Mouse (Mus musculus) hindbrain, embryonic 10.5 days (tissue): ENCODE data around the gene Htr1d. TPM values are rescaled to one million over a fixed set of nuclear protein-coding genes. Genes with fewer than 3 reads are reported as not detected.

Experiments used
- DNase-seq: peaks from one replicate; pipeline ENCODE4 v3.0.0-alpha.2; 2017; ENCODE audit warnings: low spot score
- H3K27ac ChIP-seq: fragments of 300-500 bp; sonication (generic); 2 replicates; pipeline ENCODE4 v1.5.1; 2016; ENCODE audit warnings: mild to moderate bottlenecking, moderate library complexity
- H3K27me3 ChIP-seq: fragments of 300-500 bp; sonication (generic); 2 replicates; pipeline ENCODE4 v1.6.1; 2016; ENCODE audit warnings: mild to moderate bottlenecking; ENCODE audit not compliant: poor library complexity, insufficient read depth, severe bottlenecking
- H3K36me3 ChIP-seq: fragments of 300-500 bp; sonication (generic); 2 replicates; pipeline ENCODE4 v1.6.1; 2016; ENCODE audit warnings: mild to moderate bottlenecking, moderate library complexity
- H3K4me1 ChIP-seq: fragments of 300-500 bp; sonication (generic); replicated peaks from 2 replicates; pipeline ENCODE4 v1.6.1; 2016; ENCODE audit warnings: mild to moderate bottlenecking
- H3K4me3 ChIP-seq: fragments of 300-500 bp; sonication (generic); 2 replicates; pipeline ENCODE4 v1.5.1; 2016; ENCODE audit warnings: mild to moderate bottlenecking, moderate library complexity
- H3K9me3 ChIP-seq: fragments of 300-500 bp; sonication (generic); 2 replicates; pipeline ENCODE4 v1.6.1; 2016; ENCODE audit warnings: mild to moderate bottlenecking, moderate library complexity
- WGBS: fragments of 180-500 bp; shearing (Covaris S2); methylation state at CpG from one replicate; pipeline ENCODE4 v1.1.7; 2016; 5-methylcytosine and 5-hydroxymethylcytosine counted together
- polyA plus RNA-seq: library from polyadenylated mRNA; unstranded; fragments of >200 nt; fragmentation: Nextera tagmentation; extraction: Ambion mirVana; gene quantifications from 2 replicates; pipeline ENCODE4 v1.2.1, GENCODE M21; 2016

The Htr1d gene
- polyA plus RNA-seq, 1 experiment from 2014 or later: 0.18 TPM

DNA sequence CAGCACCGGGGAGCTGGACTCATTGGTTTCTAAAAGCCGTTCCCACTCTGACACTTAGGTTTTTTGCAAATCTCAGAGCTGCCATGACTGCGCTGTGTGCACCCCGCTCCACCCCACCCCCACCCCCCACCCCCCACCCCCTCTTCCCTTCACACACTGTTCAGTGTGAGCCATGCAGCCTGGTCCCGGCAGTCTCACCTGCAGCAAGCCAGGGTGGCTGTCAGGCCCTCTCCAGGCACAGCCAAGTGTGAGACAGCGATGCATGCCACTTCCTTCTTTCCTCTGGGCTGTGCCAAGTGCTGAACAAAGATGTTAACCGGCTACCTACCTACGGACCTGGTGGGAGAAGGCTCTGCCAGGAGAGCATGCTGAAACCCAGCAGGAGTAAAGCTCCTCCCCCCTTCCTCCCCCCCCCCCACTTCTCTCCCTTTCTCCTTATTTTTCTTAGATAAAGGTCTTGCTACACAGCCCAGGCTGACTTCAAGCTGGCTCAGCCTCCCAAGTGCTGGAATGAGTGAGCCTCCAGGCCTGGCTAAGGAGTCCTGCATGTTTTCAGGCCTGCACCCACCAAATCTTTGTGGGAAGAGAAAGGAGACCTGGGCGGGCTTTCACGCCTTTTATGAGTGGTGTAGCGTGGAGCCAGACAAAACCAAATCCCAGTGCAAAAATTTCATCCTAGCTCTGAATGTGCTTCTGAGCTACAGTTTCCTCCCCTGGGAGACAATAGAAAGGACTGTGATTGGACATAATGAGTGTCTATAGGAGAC lies 7.5 kb downstream of the Htr1d start:
- no peaks in the 10 kb centered on the region for H3K36me3 ChIP-seq
- DNase-seq: no peak
- peak overlapping the region; percentile 76 for H3K27ac ChIP-seq
- no peaks in the 10 kb centered on the region for H3K9me3 ChIP-seq
- peak overlapping the region; percentile 16; the same call in 1 of the 2 replicates for H3K4me3 ChIP-seq
- 35% methylated on average over 11 of the region's 11 CpGs for WGBS
- peaks cover 45% of the 10 kb centered on the region for H3K27me3 ChIP-seq
- peaks cover 22% of the 10 kb centered on the region for H3K4me1 ChIP-seq

GRCm38 (mm10) chr4:136431376-136431693 lies 8.0 kb downstream of the Htr1d start:
- Histone ChIP-seq H3K27ac (peak overlapping the region; percentile 76; the same call in 1 of the 2 replicates), H3K4me1 (peaks cover 26% of the 10 kb centered on the region), H3K36me3 (no peaks in the 10 kb centered on the region), H3K4me3 (0 out of 2 replicates have a peak overlapping the region, but pooled peaks have one; percentile 16), H3K27me3 (peaks cover 39% of the 10 kb centered on the region), H3K9me3 (no peaks in the 10 kb centered on the region)
- DNase-seq: peak; percentile 79
- 0% methylated on average over 3 of the region's 3 CpGs for WGBS

DNA sequence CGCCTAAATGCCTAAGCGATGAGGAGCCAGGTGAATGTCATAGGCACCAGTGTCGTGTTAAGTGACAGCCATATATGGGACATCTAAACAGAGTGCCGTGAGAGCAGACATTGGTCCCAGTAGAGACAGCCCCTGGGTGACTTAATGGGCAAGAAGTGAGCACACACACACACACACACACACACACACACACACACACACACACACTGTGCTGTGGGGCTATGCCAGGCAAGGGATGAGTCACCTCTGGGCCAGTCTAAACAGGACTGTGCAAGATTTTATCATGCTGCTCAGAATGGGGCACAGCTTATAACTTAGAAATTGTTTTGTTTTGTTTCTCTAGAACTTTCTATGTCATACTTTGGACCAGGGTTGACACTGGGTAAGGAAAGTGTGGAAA lies 10.7 kb downstream of the Htr1d start:
- Histone ChIP-seq H3K4me3 (no peak overlapping the region), H3K4me1 (peaks cover 37% of the 10 kb centered on the region), H3K9me3 (no peaks in the 10 kb centered on the region), H3K36me3 (no peaks in the 10 kb centered on the region), H3K27me3 (peaks cover 19% of the 10 kb centered on the region), H3K27ac (no peak overlapping the region)
- no peak for DNase-seq
- 90% methylated on average over 4 of the region's 4 CpGs for WGBS

- H3K27ac ChIP-seq: no peak overlapping the region
- no peaks in the 10 kb centered on the region for H3K9me3 ChIP-seq
- H3K36me3 ChIP-seq: no peaks in the 10 kb centered on the region
- DNase-seq: no peak
- H3K4me3 ChIP-seq: no peak overlapping the region
- peaks cover 15% of the 10 kb centered on the region for H3K4me1 ChIP-seq
- H3K27me3 ChIP-seq: no peaks in the 10 kb centered on the region
- 70% methylated on average over 4 of the region's 4 CpGs for WGBS
These were observed 15.8 kb downstream of the Htr1d start for GRCm38 (mm10) chr4:136439106-136439505.

DNA sequence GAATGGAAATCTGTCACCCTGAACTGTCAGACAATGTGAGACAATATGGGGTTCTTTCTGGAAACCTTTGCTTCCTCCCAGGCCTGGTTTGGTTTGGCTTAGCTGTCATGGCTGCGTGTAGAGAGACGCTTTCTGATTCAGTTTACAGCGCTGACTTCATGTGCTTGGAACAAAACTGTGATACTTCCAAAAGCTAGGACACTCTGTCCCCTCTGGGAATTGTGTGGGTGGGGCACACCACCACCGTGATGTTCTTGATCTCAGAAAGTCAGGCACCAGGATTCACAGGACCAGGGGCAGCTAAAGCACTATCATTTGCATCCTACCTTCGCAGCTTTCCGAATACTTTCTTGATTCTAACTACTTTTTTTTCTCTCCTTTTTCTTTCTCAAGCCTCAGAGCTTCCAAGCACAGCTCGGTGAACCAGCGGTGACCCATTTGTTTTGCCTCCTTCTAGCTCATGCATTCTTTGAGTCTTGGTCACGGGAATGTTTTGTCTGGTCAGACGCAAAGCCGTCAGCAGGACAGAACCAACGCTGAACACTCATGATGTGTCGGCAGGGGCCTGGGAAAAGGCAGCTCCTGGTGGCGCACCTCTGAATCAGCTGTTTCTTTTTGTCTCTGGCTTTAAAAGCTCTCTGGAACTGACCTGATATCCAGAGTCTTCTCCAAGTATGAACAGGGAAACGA lies 18.2 kb downstream of the Htr1d start:
- Histone ChIP-seq H3K36me3 (no peaks in the 10 kb centered on the region), H3K4me1 (peaks cover 9% of the 10 kb centered on the region), H3K27ac (no peak overlapping the region), H3K9me3 (no peaks in the 10 kb centered on the region), H3K4me3 (no peak overlapping the region), H3K27me3 (no peaks in the 10 kb centered on the region)
- 69% methylated on average over 15 of the region's 15 CpGs for WGBS
- no peak for DNase-seq

GRCm38 (mm10) chr4:136444561-136444960 lies 21.2 kb downstream of the Htr1d start:
- Histone ChIP-seq H3K9me3 (no peaks in the 10 kb centered on the region), H3K27me3 (no peaks in the 10 kb centered on the region), H3K36me3 (no peaks in the 10 kb centered on the region), H3K4me3 (no peak overlapping the region), H3K4me1 (no peaks in the 10 kb centered on the region; the same call in 1 of the 2 replicates), H3K27ac (no peak overlapping the region)
- no peak for DNase-seq
- WGBS: 78% methylated on average over 4 of the region's 4 CpGs

DNA sequence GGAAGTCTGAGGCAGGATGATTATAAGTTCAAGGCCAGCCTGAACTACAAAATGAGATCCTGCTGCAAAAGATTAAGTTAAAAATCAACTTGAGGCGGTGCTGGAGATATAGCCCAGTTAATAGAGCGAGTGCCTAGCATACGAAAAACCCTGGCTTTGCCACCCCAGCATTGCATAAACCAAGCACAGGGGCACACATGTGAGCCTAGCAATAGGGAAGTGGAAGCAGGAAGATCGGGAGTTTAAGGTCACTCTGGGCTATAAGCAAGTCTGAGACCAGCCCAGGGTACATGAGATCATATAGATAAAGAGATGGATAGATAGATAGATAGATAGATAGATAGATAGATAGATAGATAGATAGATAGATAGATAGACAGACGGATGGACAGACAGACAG lies 26.5 kb downstream of the Htr1d start:
- H3K27me3 ChIP-seq: no peaks in the 10 kb centered on the region
- no peak overlapping the region for H3K4me3 ChIP-seq
- H3K27ac ChIP-seq: no peak overlapping the region
- H3K9me3 ChIP-seq: no peaks in the 10 kb centered on the region
- 89% methylated on average over 5 of the region's 5 CpGs for WGBS
- H3K4me1 ChIP-seq: peaks cover 10% of the 10 kb centered on the region
- no peak for DNase-seq
- no peaks in the 10 kb centered on the region for H3K36me3 ChIP-seq

DNA sequence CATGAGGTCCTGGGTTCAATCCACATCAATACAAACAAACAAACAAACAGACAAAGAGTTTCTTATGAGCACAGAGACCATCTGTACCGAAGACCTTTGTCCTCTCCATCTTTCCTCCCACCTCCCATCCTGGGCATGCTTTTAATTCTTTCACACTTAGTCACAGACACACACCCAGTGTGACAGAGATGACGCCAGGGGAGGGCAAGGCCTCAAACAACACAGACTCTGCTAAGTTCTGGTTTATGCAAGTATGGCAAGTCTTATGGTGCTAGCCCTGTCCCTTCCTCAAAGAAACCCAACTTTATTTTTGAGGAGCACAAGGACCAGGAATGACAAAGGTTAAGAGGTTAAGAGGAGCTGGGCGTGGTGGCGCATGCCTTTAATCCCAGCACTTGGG lies 26.9 kb downstream of the Htr1d start:
- no peaks in the 10 kb centered on the region for H3K27me3 ChIP-seq
- DNase-seq: no peak
- peaks cover 14% of the 10 kb centered on the region for H3K4me1 ChIP-seq
- no peak overlapping the region for H3K27ac ChIP-seq
- no peaks in the 10 kb centered on the region for H3K36me3 ChIP-seq
- no peak overlapping the region for H3K4me3 ChIP-seq
- WGBS: 85% methylated on average over 4 of the region's 4 CpGs
- H3K9me3 ChIP-seq: no peaks in the 10 kb centered on the region

DNA sequence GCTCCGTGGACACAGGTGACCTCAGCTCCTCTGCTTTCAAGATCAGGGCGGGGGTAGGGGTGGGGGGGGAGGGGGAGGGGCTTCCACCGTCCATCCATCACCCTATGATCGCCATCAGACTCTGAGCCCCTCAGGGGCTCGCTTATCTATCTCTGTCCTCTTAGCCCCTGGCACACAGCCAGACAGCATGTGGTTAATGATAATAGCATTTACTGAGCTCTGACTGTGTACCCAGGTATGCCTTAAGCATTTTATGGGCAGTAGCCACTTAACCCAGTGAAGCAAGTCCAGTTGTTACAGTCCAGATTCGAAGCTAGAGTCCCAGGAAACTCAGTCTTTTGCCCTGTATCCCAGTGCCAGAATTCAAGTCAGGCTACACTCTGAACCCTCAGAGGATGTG lies 28.2 kb downstream of the Htr1d start:
- no peak for DNase-seq
- Histone ChIP-seq H3K36me3 (no peaks in the 10 kb centered on the region), H3K4me3 (no peak overlapping the region), H3K27ac (no peak overlapping the region; the same call in 1 of the 2 replicates), H3K9me3 (no peaks in the 10 kb centered on the region), H3K27me3 (no peaks in the 10 kb centered on the region), H3K4me1 (peaks cover 15% of the 10 kb centered on the region)
- 26% methylated on average over 6 of the region's 6 CpGs for WGBS

- Histone ChIP-seq H3K9me3 (no peaks in the 10 kb centered on the region), H3K36me3 (no peaks in the 10 kb centered on the region), H3K4me3 (no peak overlapping the region), H3K4me1 (peaks cover 15% of the 10 kb centered on the region), H3K27me3 (no peaks in the 10 kb centered on the region), H3K27ac (no peak overlapping the region)
- no peak for DNase-seq
- 72% methylated on average over 3 of the region's 3 CpGs for WGBS
These were observed 29.0 kb downstream of the Htr1d start for GRCm38 (mm10) chr4:136452286-136452685.

DNA sequence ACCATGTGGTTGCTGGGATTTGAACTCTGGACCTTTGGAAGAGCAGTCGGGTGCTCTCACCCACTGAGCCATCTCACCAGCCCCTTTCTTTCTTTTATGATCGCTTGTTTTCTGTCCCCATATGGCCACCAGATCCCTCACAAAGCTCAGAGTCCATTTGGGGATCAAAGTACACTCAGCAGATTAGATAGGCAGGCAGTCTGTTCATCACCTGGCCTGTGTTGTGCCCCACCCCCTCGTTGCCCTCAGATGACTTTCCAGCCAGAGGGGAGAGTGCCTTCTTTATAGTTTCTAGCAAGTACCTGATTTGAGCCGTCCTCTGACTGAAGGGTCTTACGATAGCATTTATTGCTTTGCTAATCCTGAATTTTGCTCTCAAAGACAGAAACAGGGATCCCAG lies 29.5 kb downstream of the Htr1d start:
- 74% methylated on average over 5 of the region's 5 CpGs for WGBS
- no peak overlapping the region for H3K27ac ChIP-seq
- H3K4me1 ChIP-seq: peaks cover 15% of the 10 kb centered on the region
- DNase-seq: no peak
- no peaks in the 10 kb centered on the region for H3K27me3 ChIP-seq
- no peak overlapping the region for H3K4me3 ChIP-seq
- H3K9me3 ChIP-seq: no peaks in the 10 kb centered on the region
- no peaks in the 10 kb centered on the region for H3K36me3 ChIP-seq

DNA sequence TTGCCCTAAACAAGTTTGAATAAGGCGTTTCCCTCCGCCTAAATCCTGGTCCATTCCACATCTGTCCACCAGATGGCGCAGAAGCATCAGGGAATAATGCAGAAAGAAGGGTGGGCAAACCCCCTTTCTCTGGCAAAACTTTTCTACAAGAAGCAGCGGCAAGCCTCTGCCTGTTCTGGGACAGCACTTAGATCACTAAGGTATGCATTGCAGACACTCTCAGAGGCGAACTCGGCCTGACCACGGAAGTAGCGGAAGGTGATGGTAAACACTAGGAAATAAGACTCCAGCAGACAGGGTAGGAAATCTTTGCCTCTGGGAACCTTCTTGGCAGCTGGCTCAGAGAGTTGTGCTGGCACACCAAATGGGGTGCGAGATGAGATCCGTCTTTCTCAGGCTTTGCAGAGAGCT lies 31.5 kb downstream of the Htr1d start:
- peak; percentile 86 for DNase-seq
- 14% methylated on average over 10 of the region's 10 CpGs for WGBS
- H3K4me3 ChIP-seq: peak overlapping the region; percentile 23; the same call in 1 of the 2 replicates
- H3K4me1 ChIP-seq: peaks cover 15% of the 10 kb centered on the region
- H3K27ac ChIP-seq: 0 out of 2 replicates have a peak overlapping the region, but pooled peaks have one; percentile 23
- H3K36me3 ChIP-seq: no peaks in the 10 kb centered on the region
- H3K9me3 ChIP-seq: no peaks in the 10 kb centered on the region
- peaks cover 2% of the 10 kb centered on the region; the same call in 1 of the 2 replicates for H3K27me3 ChIP-seq

DNA sequence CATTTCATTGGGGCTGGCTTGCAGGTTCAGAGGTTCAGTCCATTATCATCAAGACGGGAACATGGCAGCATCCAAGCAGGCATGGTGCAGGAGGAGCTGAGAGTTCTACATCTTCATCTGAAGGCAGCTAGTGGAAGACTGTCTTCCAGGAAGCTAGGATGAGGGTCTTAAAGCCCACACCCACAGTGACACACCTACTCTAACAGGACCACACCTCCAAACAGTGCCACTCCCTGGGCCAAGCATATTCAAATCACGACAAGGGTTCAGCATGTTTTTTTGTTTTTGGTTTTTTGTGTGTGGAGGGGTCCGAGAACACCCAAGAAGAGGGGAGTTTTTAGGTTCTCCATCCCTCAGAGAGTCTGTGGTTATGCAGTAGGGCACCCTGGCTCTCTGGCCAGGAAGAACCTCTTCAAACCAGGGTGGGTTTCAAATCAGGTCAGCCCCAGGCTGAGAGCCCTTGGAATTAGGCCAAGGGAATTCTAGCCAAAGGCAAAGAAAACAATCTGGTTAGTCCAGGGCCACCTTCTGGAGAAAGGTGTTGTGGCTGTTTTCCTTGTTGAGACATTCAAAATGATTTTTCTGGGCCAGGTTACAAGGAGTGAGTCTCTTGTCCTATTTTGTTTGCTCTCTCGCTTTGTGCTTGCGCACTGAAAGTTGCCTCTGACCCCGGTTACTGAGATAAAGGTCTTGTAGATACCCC lies 33.3 kb downstream of the Htr1d start:
- WGBS: 92% methylated on average over 6 of the region's 6 CpGs
- Histone ChIP-seq H3K27me3 (peaks cover 18% of the 10 kb centered on the region), H3K9me3 (no peaks in the 10 kb centered on the region)

More for the DNA sequence above, 33.3 kb downstream of the Htr1d start:
- no peak for DNase-seq
- H3K4me3 ChIP-seq: no peak overlapping the region
- peaks cover 17% of the 10 kb centered on the region for H3K4me1 ChIP-seq
- H3K36me3 ChIP-seq: no peaks in the 10 kb centered on the region
- H3K27ac ChIP-seq: no peak overlapping the region
